Mouse (Mus musculus) stomach, postnatal 0 days (tissue): ENCODE measurements around the gene Dok7.

Experiments
- CTCF ChIP-seq: IDR thresholded peaks from 2 replicates; pipeline ENCODE4 v1.5.1; 2016; ENCODE audit warnings: antibody characterized with exemption, low read depth, mild to moderate bottlenecking, moderate library complexity
- EP300 ChIP-seq: optimal IDR thresholded peaks from 2 replicates; pipeline ENCODE3; 2016; ENCODE audit warnings: antibody characterized with exemption

DNA sequence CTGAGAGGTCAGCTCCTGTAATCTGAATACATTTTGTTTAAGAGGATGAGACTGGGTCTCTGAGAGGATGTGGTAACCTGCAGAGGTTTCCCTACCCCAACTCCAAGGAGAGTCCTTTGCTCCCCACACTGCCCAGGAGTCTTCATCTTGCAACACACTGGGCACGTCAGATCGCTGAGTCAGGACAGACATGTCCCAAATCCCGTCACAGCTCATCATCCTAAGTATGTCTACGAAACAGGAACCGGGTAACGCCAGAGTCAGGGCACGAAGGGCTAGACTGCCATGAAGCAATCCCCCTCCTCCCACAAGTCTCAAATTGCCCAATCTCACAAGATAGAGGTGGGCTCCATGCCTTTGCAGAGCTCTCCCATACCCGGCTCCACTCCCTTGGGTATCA lies 46.5 kb downstream of the Dok7 start:
- TF ChIP-seq CTCF (no peak), EP300 (no peak)
